Mouse (Mus musculus) forebrain, embryonic 14.5 days (tissue): ENCODE data around the gene Senp7. TPM values are rescaled to one million over a fixed set of nuclear protein-coding genes. Genes with fewer than 3 reads are reported as not detected.

ENCODE experiments used
- ATAC-seq: fragments of 200-750 bp; cut with Nextera tagmentation; 2 replicates; pipeline ENCODE4 v1.8.0; 2017; ENCODE audit warnings: mild to moderate bottlenecking, moderate library complexity
- DNase-seq: peaks from one replicate; pipeline ENCODE4 v3.0.0-alpha.2; 2015; ENCODE audit warnings: low spot score
- H3K27ac ChIP-seq: fragments of 300-500 bp; sonication (generic); 2 replicates; pipeline ENCODE4 v1.5.1; 2014; ENCODE audit warnings: low read depth, mild to moderate bottlenecking, control low read depth, low read length, moderate library complexity
- H3K27me3 ChIP-seq: fragments of 300-500 bp; sonication (generic); replicated peaks from 2 replicates; pipeline ENCODE4 v1.6.1; 2014; ENCODE audit warnings: low read length, control low read depth, mixed read lengths; ENCODE audit not compliant: control insufficient read depth, insufficient read depth
- H3K36me3 ChIP-seq: fragments of 300-500 bp; sonication (generic); 2 replicates; pipeline ENCODE4 v1.6.1; 2014; ENCODE audit warnings: low read length, control low read depth; ENCODE audit not compliant: control insufficient read depth, insufficient read depth
- H3K4me1 ChIP-seq: fragments of 300-500 bp; sonication (generic); 2 replicates; pipeline ENCODE4 v1.6.1; 2014; ENCODE audit warnings: antibody characterized with exemption, low read length, control low read depth; ENCODE audit not compliant: control insufficient read depth, insufficient read depth
- H3K4me2 ChIP-seq: fragments of 300-500 bp; sonication (generic); 2 replicates; pipeline ENCODE4 v1.6.1; 2014; ENCODE audit warnings: mild to moderate bottlenecking, control low read depth, low read length
- H3K4me3 ChIP-seq: fragments of 300-500 bp; sonication (generic); 2 replicates; pipeline ENCODE4 v1.5.1; 2014; ENCODE audit warnings: low read depth, low read length, control low read depth
- H3K9ac ChIP-seq: fragments of 300-500 bp; sonication (generic); 2 replicates; pipeline ENCODE4 v1.6.1; 2014; ENCODE audit warnings: mild to moderate bottlenecking, low read length, control low read depth, moderate library complexity
- H3K9me3 ChIP-seq: fragments of 300-500 bp; sonication (generic); replicated peaks from 2 replicates; pipeline ENCODE4 v1.6.1; 2016; ENCODE audit warnings: low read length, control low read depth, mixed read lengths; ENCODE audit not compliant: control insufficient read depth
- WGBS: fragments of 180-500 bp; shearing (Covaris S2); extraction: QIAGEN DNeasy Blood & Tissue Kit; methylation state at CpG from one replicate; pipeline ENCODE4 v1.1.7; 2014; 5-methylcytosine and 5-hydroxymethylcytosine counted together
- polyA plus RNA-seq: library from polyadenylated mRNA; unstranded; fragments of >200 nt; fragmentation: Nextera tagmentation; extraction: Ambion mirVana; gene quantifications from 2 replicates; pipeline ENCODE4 v1.2.1, GENCODE M21; 2014

Senp7 gene
- polyA plus RNA-seq, 1 experiment from 2014 or later: 47.5 TPM

DNA sequence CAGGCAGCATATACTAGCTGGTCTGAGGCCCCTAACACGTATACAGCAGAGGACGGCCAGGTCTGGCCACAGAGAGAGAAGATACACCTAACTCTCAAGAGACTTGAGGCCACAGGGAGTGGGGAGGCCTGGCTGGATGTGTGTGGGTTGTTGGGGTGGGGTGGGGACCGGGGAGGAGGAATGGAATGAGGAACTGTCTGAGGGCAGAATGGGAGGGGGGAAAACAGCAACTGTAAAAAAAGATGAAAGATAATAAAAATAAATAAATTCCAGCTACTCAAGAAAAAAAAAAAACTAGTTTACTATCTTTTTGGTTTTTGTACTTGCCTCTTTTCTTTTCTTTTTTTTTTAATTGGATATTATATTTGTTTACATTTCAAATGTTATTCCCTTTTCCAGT lies 91.8 kb downstream of the Senp7 start:
- Histone ChIP-seq H3K27me3 (no peaks in the 10 kb centered on the region), H3K36me3 (0 out of 2 replicates have a peak, but pooled peaks cover 6% of the 10 kb centered on the region), H3K27ac (no peak overlapping the region), H3K9ac (no peak overlapping the region), H3K9me3 (no peaks in the 10 kb centered on the region), H3K4me2 (no peak overlapping the region), H3K4me3 (no peak overlapping the region), H3K4me1 (no peaks in the 10 kb centered on the region)
- WGBS: 88% methylated on average over 3 of the region's 3 CpGs
- no peak for DNase-seq
- no peak for ATAC-seq

GRCm38 (mm10) chr16:56144876-56145555 lies 96.9 kb downstream of the Senp7 start:
- H3K27ac ChIP-seq: no peak overlapping the region
- no peaks in the 10 kb centered on the region for H3K9me3 ChIP-seq
- no peak overlapping the region for H3K4me2 ChIP-seq
- no peak overlapping the region for H3K9ac ChIP-seq
- no peaks in the 10 kb centered on the region for H3K27me3 ChIP-seq
- DNase-seq: no peak
- no peaks in the 10 kb centered on the region for H3K4me1 ChIP-seq
- ATAC-seq: no peak
- H3K36me3 ChIP-seq: peaks cover 4% of the 10 kb centered on the region; the same call in 1 of the 2 replicates
- WGBS: 96% methylated on average over 17 of the region's 17 CpGs
- no peak overlapping the region for H3K4me3 ChIP-seq

DNA sequence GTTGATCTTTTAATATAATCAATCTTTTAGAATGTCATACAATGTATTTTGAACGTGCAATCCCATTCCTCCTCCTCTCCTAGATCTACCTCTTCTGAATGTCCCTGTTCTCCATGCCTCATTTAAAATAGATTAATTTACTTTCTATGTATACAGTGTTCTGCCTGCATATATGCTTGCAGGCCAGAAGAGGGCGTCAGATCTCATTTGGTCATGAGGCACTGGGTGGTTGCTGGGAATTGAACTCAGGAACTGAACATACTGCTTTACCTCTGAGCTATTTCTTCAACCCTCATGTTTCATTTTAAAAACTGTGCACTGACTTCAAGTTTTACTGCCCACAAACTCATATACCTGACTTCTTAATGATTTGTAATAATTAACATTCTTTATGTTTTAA lies 99.5 kb downstream of the Senp7 start:
- DNase-seq: no peak
- H3K4me3 ChIP-seq: no peak overlapping the region
- no peak for ATAC-seq
- peaks cover 4% of the 10 kb centered on the region; the same call in 1 of the 2 replicates for H3K36me3 ChIP-seq
- H3K27ac ChIP-seq: no peak overlapping the region
- no peak overlapping the region for H3K9ac ChIP-seq
- no peaks in the 10 kb centered on the region for H3K27me3 ChIP-seq
- no peaks in the 10 kb centered on the region for H3K4me1 ChIP-seq
- H3K9me3 ChIP-seq: no peaks in the 10 kb centered on the region
- no peak overlapping the region for H3K4me2 ChIP-seq
- WGBS: 41% methylated on average over 2 of the region's 2 CpGs

DNA sequence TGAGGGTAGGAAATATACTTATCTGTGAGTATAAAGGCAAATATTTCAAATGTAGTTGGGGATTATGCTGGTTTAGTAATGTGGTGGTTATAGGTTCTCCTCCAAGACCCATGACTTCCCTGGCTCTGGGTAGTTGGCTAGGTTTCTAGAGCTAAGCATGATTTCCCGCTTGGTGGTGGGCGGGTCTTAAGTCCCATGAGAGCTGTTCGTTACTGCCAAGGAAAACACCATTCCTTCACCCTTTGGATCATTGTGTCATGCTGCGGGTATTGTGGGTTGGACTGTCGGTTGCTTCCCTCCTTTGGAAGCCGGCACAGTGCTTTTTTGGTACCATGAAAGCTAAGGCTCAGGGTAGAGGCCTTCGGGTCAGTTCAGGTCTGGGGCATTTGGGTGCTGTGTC lies 115.3 kb downstream of the Senp7 start:
- Histone ChIP-seq H3K4me3 (no peak overlapping the region), H3K27ac (no peak overlapping the region), H3K36me3 (peaks cover 31% of the 10 kb centered on the region), H3K4me1 (no peaks in the 10 kb centered on the region), H3K4me2 (no peak overlapping the region), H3K9ac (no peak overlapping the region), H3K27me3 (no peaks in the 10 kb centered on the region), H3K9me3 (no peaks in the 10 kb centered on the region)
- ATAC-seq (no peak), DNase-seq (no peak)
- 86% methylated on average over 7 of the region's 7 CpGs for WGBS

GRCm38 (mm10) chr16:56170247-56170646 lies 122.1 kb downstream of the Senp7 start:
- DNase-seq (peak; percentile 69), ATAC-seq (peak; percentile 94)
- peaks cover 50% of the 10 kb centered on the region for H3K36me3 ChIP-seq
- no peak overlapping the region for H3K27ac ChIP-seq
- H3K4me1 ChIP-seq: 0 out of 2 replicates have a peak, but pooled peaks cover 2% of the 10 kb centered on the region
- no peak overlapping the region for H3K4me2 ChIP-seq
- no peaks in the 10 kb centered on the region for H3K27me3 ChIP-seq
- H3K4me3 ChIP-seq: no peak overlapping the region
- no peak overlapping the region for H3K9ac ChIP-seq
- H3K9me3 ChIP-seq: no peaks in the 10 kb centered on the region

DNA sequence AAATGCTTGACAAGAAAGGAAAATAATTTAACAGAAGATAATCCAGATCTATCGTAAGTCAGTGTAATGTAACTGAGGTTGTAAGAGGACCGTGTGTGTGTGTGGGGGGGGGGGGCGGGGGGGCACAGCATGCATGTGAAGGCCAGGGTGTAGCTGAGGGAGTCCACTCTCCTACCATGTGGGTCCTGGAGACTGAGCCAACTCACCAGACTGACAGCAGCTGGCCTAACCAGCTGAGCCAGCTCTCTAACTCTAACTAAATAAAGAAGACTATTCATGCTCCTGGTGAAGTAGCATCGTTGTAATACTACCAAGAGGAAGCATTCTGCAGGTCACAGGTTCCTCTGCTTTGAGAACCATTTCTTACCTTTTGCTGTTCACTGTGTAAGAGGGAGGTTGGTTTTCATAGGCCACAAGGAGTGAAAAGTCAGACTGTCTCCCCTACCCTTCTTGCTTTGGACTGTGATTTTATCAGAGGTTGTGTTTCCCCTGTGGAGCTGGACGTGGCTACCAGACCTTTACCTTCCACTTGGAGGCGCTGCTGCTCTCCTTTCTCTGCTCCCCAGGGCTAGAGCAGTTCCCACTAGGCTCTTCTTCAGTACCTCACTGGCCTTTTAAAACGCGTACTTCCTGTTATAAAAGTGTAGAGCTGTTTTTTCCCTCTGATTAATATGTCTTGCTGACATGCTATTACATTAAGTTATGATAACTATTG lies 127.9 kb downstream of the Senp7 start:
- H3K9ac ChIP-seq: no peak overlapping the region
- ATAC-seq: peak; percentile 29; the same call in 1 of the 2 replicates
- no peaks in the 10 kb centered on the region for H3K9me3 ChIP-seq
- DNase-seq: no peak
- WGBS: 64% methylated on average over 8 of the region's 8 CpGs
- H3K36me3 ChIP-seq: peaks cover 33% of the 10 kb centered on the region
- no peaks in the 10 kb centered on the region for H3K27me3 ChIP-seq
- H3K4me1 ChIP-seq: no peaks in the 10 kb centered on the region
- no peak overlapping the region for H3K4me2 ChIP-seq
- H3K4me3 ChIP-seq: no peak overlapping the region
- H3K27ac ChIP-seq: no peak overlapping the region

DNA sequence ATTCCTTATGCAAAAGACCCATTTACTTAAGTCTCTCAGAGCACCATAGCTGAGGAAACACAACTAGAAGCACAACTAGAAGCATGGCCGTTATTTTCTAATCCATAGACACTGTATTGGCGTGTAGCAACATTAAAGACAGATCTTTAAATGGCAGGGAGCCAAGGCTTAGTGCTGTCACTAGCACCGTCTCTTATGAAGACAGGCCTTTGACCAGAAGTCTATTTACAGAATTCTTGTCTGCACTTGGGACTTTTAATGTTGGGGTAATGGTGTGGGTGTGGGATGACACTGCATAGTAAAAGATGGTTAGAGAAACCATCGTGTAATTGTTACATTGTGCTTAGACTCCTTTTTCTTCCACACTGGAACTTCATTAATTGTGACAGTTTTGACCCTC lies 138.7 kb downstream of the Senp7 start:
- Histone ChIP-seq H3K27ac (no peak overlapping the region), H3K9me3 (no peaks in the 10 kb centered on the region; the same call in 1 of the 2 replicates), H3K4me3 (no peak overlapping the region), H3K36me3 (peaks cover 60% of the 10 kb centered on the region), H3K4me1 (no peaks in the 10 kb centered on the region), H3K27me3 (no peaks in the 10 kb centered on the region), H3K4me2 (no peak overlapping the region), H3K9ac (no peak overlapping the region)
- 70% methylated on average over 4 of the region's 4 CpGs for WGBS
- DNase-seq: no peak
- ATAC-seq: no peak

- Histone ChIP-seq H3K4me1 (no peaks in the 10 kb centered on the region), H3K4me3 (no peak overlapping the region), H3K9ac (no peak overlapping the region), H3K36me3 (peaks cover 49% of the 10 kb centered on the region), H3K9me3 (no peaks in the 10 kb centered on the region; the same call in 1 of the 2 replicates), H3K4me2 (no peak overlapping the region), H3K27me3 (no peaks in the 10 kb centered on the region), H3K27ac (no peak overlapping the region)
- ATAC-seq (peak; percentile 57), DNase-seq (peak; percentile 51)
- WGBS: 83% methylated on average over 9 of the region's 9 CpGs
These were observed 140.1 kb downstream of the Senp7 start for GRCm38 (mm10) chr16:56188198-56188597.

GRCm38 (mm10) chr16:56204051-56204450 lies 155.9 kb downstream of the Senp7 start, which contains the start of gene Impg2:
Impg2 (plus strand) TSS chr16:56204313.
- no peak within 1 kb of the TSS for H3K9ac ChIP-seq
- no peak within 1 kb of the TSS for H3K4me3 ChIP-seq
- no peak for ATAC-seq
- H3K27ac ChIP-seq: no peak within 1 kb of the TSS
- H3K4me1 ChIP-seq: no peaks in the 10 kb centered on the region
- no peaks in the 10 kb centered on the region for H3K9me3 ChIP-seq
- no peaks in the 10 kb centered on the region for H3K27me3 ChIP-seq
- DNase-seq: no peak
- H3K36me3 ChIP-seq: no peaks in the 10 kb centered on the region
- no peak within 1 kb of the TSS for H3K4me2 ChIP-seq
- WGBS: 42% methylated on average over 6 of the region's 6 CpGs
